Mouse (Mus musculus) bone marrow macrophage, adult 2 months (primary cell): ENCODE measurements around the gene Ttf1. TPM values are rescaled to one million over a fixed set of nuclear protein-coding genes. Genes with fewer than 3 reads are reported as not detected.

Experiments
- H3K27ac ChIP-seq: 2 replicates; pipeline ENCODE4 v1.5.1; 2012; ENCODE audit warnings: low read depth, low read length; ENCODE audit not compliant: insufficient read depth
- H3K4me1 ChIP-seq: 2 replicates; pipeline ENCODE4 v1.6.1; 2012; ENCODE audit warnings: low read length; ENCODE audit not compliant: control insufficient read depth, insufficient read depth
- H3K4me3 ChIP-seq: 2 replicates; pipeline ENCODE4 v1.5.1; 2012; ENCODE audit warnings: mild to moderate bottlenecking, low read length, moderate library complexity; ENCODE audit not compliant: insufficient read depth
- CTCF ChIP-seq: IDR thresholded peaks from 2 replicates; pipeline ENCODE4 v1.5.1; 2012; ENCODE audit warnings: low read depth, mild to moderate bottlenecking, low read length, moderate library complexity
- POLR2A ChIP-seq: IDR thresholded peaks from 2 replicates; pipeline ENCODE4 v1.6.1; 2012; ENCODE audit warnings: mild to moderate bottlenecking, low read depth, low read length, borderline replicate concordance
- polyA plus RNA-seq: library from polyadenylated mRNA; stranded (reverse); fragments of >200 nt; gene quantifications from 2 replicates; pipeline ENCODE4 v1.2.4, GENCODE M21; 2012; ENCODE audit not compliant: missing spikeins, insufficient read depth, insufficient read length

The Ttf1 gene
- polyA plus RNA-seq, 1 experiment, result 23.1 TPM

DNA sequence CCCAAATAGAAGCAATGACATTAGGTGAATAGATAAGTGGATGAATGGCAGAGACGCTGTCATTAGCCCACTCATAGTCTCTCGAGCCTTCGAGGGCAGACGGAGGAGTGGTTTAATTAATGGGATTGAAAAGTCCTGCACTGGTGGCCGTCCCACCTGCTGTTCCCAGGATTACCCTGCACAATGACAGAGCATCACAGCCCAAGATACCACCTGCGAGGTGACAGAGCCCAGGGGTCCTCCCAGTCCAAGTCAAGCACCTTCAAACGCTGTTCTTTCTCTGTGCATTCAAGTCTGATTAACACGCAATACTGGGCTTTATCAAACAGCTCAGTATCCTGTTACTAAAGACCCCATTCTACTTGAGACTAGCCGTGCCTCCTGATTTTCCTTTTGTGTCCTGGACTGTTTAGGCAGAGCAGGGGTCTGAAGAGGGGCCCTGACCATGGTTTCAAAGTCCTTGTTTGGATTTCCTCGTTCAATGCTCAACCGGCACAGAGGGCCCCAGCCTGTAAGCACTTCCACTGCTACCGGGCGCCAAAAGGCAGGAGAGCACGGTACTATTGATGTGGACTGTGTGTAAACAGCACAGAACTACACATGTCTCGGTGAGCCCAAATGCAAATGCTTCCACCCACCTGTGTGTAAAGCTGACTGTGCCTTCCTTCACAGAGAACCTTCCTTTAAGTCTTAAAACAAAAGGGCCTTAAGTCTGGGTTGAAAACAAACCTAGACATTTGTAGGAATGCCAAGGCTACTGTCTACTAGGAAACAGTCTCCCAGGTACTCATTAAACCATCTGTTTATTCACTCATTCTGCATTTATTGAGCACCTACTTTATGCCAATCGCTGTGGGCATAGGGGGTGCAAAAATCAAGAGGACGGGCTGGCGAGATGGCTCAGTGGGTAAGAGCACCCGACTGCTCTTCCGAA, 25.3 kb upstream of the Ttf1 start:
- no peak overlapping the region for H3K27ac ChIP-seq
- H3K4me1 ChIP-seq, result no peaks in the 10 kb centered on the region
- TF ChIP-seq CTCF (no peak), POLR2A (no peak)
- H3K4me3 ChIP-seq, result no peak overlapping the region

DNA sequence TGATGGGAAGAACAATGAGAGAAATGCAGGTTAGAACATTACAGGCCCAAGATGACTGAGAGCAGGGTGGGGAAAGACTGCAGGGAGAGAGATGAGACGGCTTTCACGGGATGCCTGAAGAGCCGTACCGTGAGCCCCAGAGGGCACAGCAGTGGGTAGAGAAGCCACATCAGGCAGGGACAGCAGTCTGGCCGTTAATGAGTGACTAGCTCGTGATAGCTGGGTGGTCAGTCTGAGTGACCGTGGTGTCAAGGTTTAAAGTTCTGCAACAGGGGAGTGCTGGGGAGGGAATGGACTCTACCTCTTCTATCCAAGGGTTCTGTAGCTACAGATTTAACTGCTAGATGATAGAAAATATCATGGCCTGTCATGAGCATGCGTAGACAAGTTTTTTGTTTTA, 24.4 kb upstream of the Ttf1 start:
- no peak for TF ChIP-seq CTCF
- no peak overlapping the region for H3K27ac ChIP-seq
- no peaks in the 10 kb centered on the region for H3K4me1 ChIP-seq
- H3K4me3 ChIP-seq, result no peak overlapping the region

DNA sequence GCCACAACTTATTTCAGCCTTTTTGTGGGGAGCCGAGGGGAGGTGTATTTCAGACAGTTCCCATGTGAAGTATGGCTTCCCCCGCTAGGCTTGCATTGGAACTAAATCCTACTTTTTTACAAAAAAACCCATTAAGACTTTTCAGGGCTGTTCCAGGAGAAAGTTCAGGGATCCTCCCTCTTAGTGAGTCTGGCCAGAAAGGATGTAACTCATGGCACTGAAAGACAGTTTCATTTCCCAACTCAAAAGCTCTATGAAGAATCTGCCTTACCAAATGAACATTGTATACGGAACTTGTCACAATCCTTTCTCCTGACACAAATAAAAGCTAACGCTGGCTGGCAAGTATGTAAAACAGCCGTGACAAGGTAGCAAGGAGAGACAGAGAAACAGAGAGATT, 20.3 kb upstream of the Ttf1 start:
- Histone ChIP-seq H3K4me1 (no peaks in the 10 kb centered on the region), H3K4me3 (no peak overlapping the region), H3K27ac (no peak overlapping the region)
- TF ChIP-seq CTCF, result no peak
- TF ChIP-seq POLR2A, result no peak

DNA sequence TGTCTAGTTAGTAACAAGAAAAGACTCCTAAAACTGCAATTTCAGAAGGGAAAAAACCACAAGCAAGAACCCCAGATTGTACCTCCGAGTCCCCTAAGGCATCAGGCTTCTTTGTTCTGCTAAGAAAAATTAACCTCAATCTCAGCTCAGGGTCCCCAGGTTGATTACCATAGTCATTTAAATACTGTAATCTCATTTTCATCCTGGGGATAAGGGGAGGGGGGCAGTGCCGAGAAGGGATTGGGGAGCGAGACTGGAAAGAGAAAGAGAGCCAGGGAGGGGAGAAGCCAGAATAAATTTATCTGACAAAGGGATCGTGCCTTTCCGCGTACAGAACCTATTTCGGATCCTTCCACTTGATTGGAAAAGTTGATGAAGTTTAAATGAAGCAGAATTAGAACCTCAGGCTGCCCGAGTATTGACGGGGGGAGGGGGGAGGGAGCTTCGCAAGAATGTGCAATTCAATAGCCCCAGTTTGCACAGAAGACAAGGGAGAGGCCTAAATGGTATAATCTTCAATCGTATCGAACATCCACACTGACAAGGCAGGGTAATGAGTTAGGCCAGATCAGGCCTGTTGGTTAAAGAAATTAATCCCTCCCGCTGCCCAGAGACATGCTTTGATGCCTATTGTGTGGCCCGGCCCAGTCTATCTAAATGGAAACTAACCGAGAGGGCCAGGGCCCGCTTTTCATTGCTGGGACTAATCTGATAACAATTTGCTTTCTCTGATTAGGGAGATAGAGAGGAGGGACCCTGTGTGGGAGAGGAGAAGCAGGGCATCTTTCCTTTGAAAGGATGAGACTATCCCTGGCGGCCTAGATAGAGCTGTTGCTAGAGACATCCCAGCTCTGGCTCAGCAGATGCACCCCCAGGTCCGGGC, 19.2 kb upstream of the Ttf1 start:
- H3K27ac ChIP-seq, result no peak overlapping the region
- H3K4me3 ChIP-seq, result no peak overlapping the region
- no peak for TF ChIP-seq POLR2A
- TF ChIP-seq CTCF, result no peak
- no peaks in the 10 kb centered on the region for H3K4me1 ChIP-seq

DNA sequence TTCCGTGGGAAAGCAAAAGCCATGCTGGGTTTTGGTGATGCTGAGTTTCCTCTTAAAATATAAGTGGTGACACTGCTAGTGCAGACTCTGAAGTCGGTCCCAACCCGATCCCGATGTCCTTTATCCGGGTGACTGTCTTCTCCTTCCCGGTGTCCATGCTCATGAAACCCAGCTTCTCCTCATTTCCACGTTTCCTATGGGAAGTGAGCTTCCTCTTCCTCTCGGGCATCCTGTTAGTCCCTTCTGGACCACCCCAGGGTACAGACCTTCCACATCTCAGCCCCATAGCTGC, 18.6 kb upstream of the Ttf1 start:
- no peak overlapping the region for H3K27ac ChIP-seq
- TF ChIP-seq CTCF (no peak), POLR2A (no peak)
- H3K4me3 ChIP-seq, result no peak overlapping the region
- H3K4me1 ChIP-seq, result no peaks in the 10 kb centered on the region

DNA sequence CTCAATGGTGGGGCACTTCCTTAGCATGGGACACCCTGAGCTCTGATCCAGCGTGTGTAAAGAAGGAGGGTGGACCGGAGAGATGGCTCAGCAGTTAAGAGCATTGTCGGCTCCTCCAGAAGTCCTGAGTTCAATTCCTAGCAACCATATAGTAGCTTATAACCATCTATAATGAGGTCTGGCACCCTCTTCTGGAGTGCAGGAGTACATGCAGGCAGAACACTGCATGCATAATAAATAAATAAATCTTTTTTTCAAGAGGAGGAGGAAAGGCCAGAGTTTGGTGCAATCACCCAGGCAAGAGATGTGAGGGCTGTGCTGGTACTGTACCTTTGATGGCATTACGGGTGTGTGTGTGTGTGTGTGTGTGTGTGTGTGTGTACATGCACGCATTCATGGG, 17.9 kb upstream of the Ttf1 start:
- no peak overlapping the region for H3K4me3 ChIP-seq
- no peak for TF ChIP-seq CTCF
- no peak for TF ChIP-seq POLR2A
- no peak overlapping the region for H3K27ac ChIP-seq
- no peaks in the 10 kb centered on the region for H3K4me1 ChIP-seq

DNA sequence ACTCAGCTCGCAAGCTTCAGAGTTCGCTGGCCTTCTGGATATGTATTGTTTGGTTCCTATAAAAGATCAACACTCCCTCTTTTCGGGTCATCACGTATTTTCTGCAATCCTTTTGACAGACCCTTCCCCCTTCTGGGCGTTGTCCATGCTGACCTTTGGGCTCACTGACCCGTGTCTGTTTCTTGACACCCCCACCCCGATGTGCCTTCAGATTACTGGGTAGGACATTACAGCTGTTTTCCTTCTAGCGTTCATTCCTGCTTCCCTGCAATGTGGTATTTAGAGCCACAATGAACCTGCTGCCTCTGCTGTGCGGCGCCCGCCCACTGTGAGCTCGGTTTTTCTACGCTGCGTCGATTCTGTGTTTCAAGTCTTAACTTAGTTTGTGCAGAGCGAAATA, 13.9 kb upstream of the Ttf1 start:
- H3K4me1 ChIP-seq, result no peaks in the 10 kb centered on the region
- TF ChIP-seq POLR2A, result no peak
- TF ChIP-seq CTCF, result no peak
- H3K27ac ChIP-seq, result no peak overlapping the region
- no peak overlapping the region for H3K4me3 ChIP-seq

DNA sequence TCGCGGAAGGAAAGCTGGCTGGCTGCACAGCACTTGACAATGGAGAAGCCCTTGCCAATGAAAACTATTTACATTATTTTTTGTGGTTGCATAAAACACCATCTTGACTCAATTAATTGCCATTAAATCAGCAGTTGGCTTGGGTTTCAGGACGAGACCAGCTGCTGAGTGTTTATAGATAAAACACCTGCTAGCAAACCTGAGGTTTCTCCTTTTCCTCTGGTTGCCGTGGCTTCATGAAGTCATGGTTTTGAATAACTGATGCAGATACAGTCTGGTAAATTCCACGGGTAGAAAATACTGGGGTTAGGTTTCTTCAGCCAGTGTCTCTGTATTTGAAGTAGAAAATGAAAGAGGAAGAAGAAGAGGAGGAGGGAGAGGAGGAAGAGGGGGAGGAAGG, 8.1 kb upstream of the Ttf1 start:
- Histone ChIP-seq H3K4me1 (peaks cover 16% of the 10 kb centered on the region), H3K27ac (no peak overlapping the region), H3K4me3 (no peak overlapping the region)
- TF ChIP-seq POLR2A (no peak), CTCF (no peak)

DNA sequence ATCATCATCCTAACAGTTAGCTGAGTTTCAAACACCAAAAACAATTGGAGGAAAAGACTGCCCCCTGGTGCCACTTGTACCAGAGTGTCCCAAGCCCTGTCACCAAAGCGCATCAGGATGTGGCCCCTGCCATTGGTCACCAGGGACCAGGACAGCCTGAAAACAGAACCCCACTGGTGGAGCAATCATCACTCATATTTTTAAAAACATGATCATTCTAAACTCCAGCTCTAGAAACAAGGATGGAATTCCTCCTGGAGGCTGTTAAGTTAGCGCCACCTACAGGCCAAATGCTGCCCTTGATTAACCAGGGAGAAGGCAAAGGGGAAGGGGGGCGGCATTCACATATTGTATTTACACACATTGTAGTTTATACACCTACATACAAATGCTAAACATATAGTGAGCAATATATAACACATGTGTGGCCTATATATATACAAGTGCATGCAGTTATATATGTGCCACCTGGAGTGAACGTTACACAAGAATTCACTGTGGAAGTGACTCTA, 7.1 kb upstream of the Ttf1 start:
- peaks cover 16% of the 10 kb centered on the region for H3K4me1 ChIP-seq
- H3K4me3 ChIP-seq, result no peak overlapping the region
- H3K27ac ChIP-seq, result 0 out of 2 replicates have a peak overlapping the region, but pooled peaks have one; percentile 32
- TF ChIP-seq CTCF (peak; percentile 100), POLR2A (no peak)

DNA sequence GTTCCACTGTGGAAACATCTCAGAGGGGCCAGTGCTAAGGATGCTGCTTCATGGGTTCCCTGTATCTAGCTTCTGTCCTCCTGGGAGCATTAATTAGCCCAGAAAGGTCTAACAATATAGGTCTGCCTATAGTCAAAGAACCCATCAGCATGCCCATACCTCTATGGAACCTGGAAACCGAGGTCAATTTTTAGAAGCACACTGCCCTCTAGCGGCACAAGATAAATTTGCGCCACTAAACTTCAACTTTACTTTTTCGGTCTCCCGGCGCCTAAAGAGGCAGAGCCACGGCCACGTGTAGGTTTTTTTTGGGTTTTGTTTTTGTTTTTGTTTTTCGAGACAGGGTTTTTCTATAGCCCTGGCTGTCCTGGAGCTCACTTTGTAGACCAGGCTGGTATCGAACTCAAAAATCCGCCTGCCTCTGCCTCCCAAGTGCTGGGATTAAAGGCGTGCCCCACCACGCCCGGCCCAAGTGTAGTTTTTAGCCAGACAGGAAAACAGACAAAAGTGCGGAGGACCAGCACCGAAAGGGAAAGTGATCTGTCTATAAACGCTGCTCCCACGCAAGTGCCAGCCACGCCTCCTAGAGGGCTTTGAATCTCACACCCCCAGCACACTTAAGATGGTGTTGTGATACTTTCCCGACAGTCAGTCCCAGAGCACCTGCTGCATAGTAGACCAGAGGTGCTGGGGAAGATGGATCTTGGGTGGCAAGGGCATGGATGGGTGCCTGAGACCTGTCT, 6.1 kb upstream of the Ttf1 start:
- Histone ChIP-seq H3K27ac (no peak overlapping the region), H3K4me3 (peak overlapping the region; percentile 55), H3K4me1 (peaks cover 16% of the 10 kb centered on the region)
- TF ChIP-seq CTCF (no peak; the same call in 1 of the 2 replicates), POLR2A (no peak)
